Mouse (Mus musculus) fibroblast of lung, adult 2 months (primary cell): ENCODE data around the gene Sccpdh.

ENCODE experiments used
- DNase-seq: peaks from one replicate; pipeline ENCODE4 v3.0.0-alpha.2; 2011; ENCODE audit warnings: low read depth

Gene Sccpdh

DNA sequence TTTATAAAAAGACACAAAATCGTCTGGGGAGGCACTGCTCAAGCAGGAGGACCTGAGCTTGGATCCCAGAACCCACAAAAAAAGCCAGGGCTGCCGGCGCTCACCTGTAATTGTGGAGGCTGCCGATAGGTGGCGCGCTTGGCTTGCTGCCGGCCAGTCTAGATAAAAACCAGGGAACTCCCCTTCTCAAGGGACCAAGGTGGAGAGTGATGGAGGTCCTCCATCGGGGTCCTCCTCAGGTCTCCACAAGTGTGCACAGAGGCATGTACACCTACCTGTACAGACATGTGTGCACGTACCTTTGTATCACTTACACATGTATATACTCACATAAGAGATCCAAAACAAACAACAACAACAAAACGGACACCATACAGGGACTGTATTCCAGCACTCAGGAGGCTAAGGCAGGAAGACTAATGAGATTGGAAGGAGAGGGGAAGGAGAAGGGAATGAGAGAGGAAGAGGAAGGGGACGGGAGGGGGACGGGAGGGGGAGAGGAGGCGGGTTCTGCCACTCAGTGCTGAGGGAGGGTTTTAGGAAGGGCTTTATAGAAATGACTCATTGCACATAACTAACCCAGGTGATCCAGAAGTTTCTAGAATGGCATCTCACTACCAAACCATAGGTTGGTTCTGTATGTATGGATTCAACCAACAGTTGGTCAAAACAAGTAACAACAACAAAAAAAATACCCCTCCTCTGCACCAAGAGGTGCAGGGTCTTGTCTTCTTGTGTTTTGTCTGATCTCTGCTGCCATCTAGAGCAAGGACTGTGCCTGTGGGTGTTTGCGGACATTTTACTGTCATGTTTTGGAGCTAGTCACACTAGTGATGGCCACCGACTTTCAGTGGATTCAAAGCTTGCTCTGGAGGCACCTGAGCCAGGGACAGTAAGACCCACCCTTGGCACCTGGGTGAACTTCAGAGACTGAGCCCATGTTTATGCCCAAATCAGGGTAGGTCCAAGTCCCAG, 66.8 kb downstream of the Sccpdh start:
- DNase-seq, result no peak

DNA sequence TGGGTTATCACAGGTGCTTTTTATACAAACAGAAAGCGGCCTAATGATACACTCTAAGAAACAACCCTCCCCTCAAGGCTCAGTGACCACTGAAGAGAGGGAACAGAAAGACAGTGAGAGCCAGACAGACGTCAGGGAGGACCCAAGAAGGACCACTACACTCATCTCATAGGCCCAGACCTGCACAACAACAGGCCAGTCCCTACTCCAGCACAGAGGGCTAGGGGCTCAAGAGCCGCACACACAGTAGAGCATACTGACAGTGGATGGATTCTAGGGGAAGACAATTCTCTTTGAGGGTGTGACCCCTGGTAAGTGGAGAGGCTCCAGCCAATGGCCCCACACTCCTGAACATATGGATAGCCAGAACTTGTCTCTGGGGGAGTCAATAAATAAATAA, 68.5 kb downstream of the Sccpdh start:
- no peak for DNase-seq
